Mouse (Mus musculus) erythroblast, embryonic 14.5 days (primary cell): ENCODE measurements around the gene Kxd1.

Source experiments
- GATA1 ChIP-seq: IDR thresholded peaks from 2 replicates; pipeline ENCODE4 v1.6.1; 2012; ENCODE audit warnings: low read length, inconsistent platforms, mixed read lengths
- TAL1 ChIP-seq: IDR thresholded peaks from 3 replicates; pipeline ENCODE4 v1.6.1; 2012; ENCODE audit warnings: low read length, inconsistent platforms, mixed read lengths

- TF ChIP-seq TAL1 (no peak), GATA1 (no peak)
Measured at GRCm38 (mm10) chr8:70486941-70487520, 40.7 kb downstream of the Kxd1 start, which contains the start of gene Tmem59l.
